Mouse (Mus musculus) lung, embryonic 15.5 days (tissue): ENCODE measurements around the gene Cntfr. TPM values are rescaled to one million over a fixed set of nuclear protein-coding genes. Genes with fewer than 3 reads are reported as not detected.

Experiments
- ATAC-seq: fragments of 200-750 bp; cut with Nextera tagmentation; 2 replicates; pipeline ENCODE4 v1.8.0; 2017; ENCODE audit warnings: moderate number of reproducible peaks, borderline replicate concordance; ENCODE audit not compliant: low FRiP score, low TSS enrichment; ENCODE audit errors: extremely low read depth
- H3K27ac ChIP-seq: fragments of 300-500 bp; sonication (generic); 2 replicates; pipeline ENCODE4 v1.5.1; 2015; ENCODE audit warnings: moderate library complexity, mild to moderate bottlenecking, inconsistent platforms
- H3K27me3 ChIP-seq: fragments of 300-500 bp; sonication (generic); 2 replicates; pipeline ENCODE4 v1.6.1; 2015; ENCODE audit warnings: inconsistent platforms
- H3K36me3 ChIP-seq: fragments of 300-500 bp; sonication (generic); 2 replicates; pipeline ENCODE4 v1.6.1; 2015; ENCODE audit warnings: inconsistent platforms
- H3K4me1 ChIP-seq: fragments of 300-500 bp; sonication (generic); 2 replicates; pipeline ENCODE4 v1.6.1; 2015; ENCODE audit warnings: inconsistent platforms
- H3K4me2 ChIP-seq: fragments of 300-500 bp; sonication (generic); 2 replicates; pipeline ENCODE4 v1.6.1; 2015; ENCODE audit warnings: inconsistent platforms, mild to moderate bottlenecking, moderate library complexity
- H3K4me3 ChIP-seq: fragments of 300-500 bp; sonication (generic); 2 replicates; pipeline ENCODE4 v1.5.1; 2015; ENCODE audit warnings: mild to moderate bottlenecking, inconsistent platforms
- H3K9ac ChIP-seq: fragments of 300-500 bp; sonication (generic); 2 replicates; pipeline ENCODE4 v1.6.1; 2015; ENCODE audit warnings: inconsistent platforms
- H3K9me3 ChIP-seq: fragments of 300-500 bp; sonication (generic); 2 replicates; pipeline ENCODE4 v1.6.1; 2016; ENCODE audit warnings: inconsistent platforms
- WGBS: fragments of 180-500 bp; shearing (Covaris S2); methylation state at CpG from one replicate; pipeline ENCODE4 v1.1.7; 2015; 5-methylcytosine and 5-hydroxymethylcytosine counted together
- polyA plus RNA-seq: library from polyadenylated mRNA; unstranded; fragments of >200 nt; fragmentation: Nextera tagmentation; extraction: Ambion mirVana; gene quantifications from 2 replicates; pipeline ENCODE4 v1.2.1, GENCODE M21; 2015

The Cntfr gene
- polyA plus RNA-seq, 1 experiment from 2014 or later = 7.8 TPM

GRCm38 (mm10) chr4:41658566-41659384, 38.1 kb downstream of the Cntfr start:
- H3K9me3 ChIP-seq = no peaks in the 10 kb centered on the region
- 39% methylated on average over 17 of the region's 25 CpGs for WGBS
- 0 out of 2 replicates have a peak, but pooled peaks cover 6% of the 10 kb centered on the region for H3K36me3 ChIP-seq
- H3K4me1 ChIP-seq = peaks cover 8% of the 10 kb centered on the region
- no peak overlapping the region for H3K27ac ChIP-seq
- no peak overlapping the region for H3K9ac ChIP-seq
- H3K4me2 ChIP-seq = no peak overlapping the region
- H3K4me3 ChIP-seq = no peak overlapping the region
- ATAC-seq = 0 out of 2 replicates have a peak, but pooled peaks have one; percentile 13
- no peaks in the 10 kb centered on the region for H3K27me3 ChIP-seq

- WGBS = 83% methylated on average over 2 of the region's 2 CpGs
Observed at GRCm38 (mm10) chr4:41655525-41655924, 41.4 kb downstream of the Cntfr start.

GRCm38 (mm10) chr4:41654217-41654616, 42.7 kb downstream of the Cntfr start:
- no peak overlapping the region for H3K27ac ChIP-seq
- H3K4me1 ChIP-seq = no peaks in the 10 kb centered on the region
- no peak overlapping the region for H3K4me3 ChIP-seq
- no peak overlapping the region for H3K9ac ChIP-seq
- H3K36me3 ChIP-seq = 0 out of 2 replicates have a peak, but pooled peaks cover 6% of the 10 kb centered on the region
- peak; percentile 38; the same call in 1 of the 2 replicates for ATAC-seq
- H3K27me3 ChIP-seq = no peaks in the 10 kb centered on the region
- 11% methylated on average over 7 of the region's 7 CpGs for WGBS
- no peaks in the 10 kb centered on the region for H3K9me3 ChIP-seq
- H3K4me2 ChIP-seq = no peak overlapping the region

More at GRCm38 (mm10) chr4:41655525-41655924, 41.4 kb downstream of the Cntfr start:
- no peak overlapping the region for H3K4me2 ChIP-seq
- no peak overlapping the region for H3K27ac ChIP-seq
- 0 out of 2 replicates have a peak, but pooled peaks cover 6% of the 10 kb centered on the region for H3K36me3 ChIP-seq
- no peak overlapping the region for H3K9ac ChIP-seq
- H3K4me1 ChIP-seq = no peaks in the 10 kb centered on the region
- H3K4me3 ChIP-seq = no peak overlapping the region
- no peaks in the 10 kb centered on the region for H3K9me3 ChIP-seq
- H3K27me3 ChIP-seq = no peaks in the 10 kb centered on the region
- ATAC-seq = no peak

GRCm38 (mm10) chr4:41653730-41654129, 43.2 kb downstream of the Cntfr start:
- no peaks in the 10 kb centered on the region for H3K9me3 ChIP-seq
- H3K4me2 ChIP-seq = no peak overlapping the region
- no peaks in the 10 kb centered on the region for H3K27me3 ChIP-seq
- H3K27ac ChIP-seq = no peak overlapping the region
- 0 out of 2 replicates have a peak, but pooled peaks cover 6% of the 10 kb centered on the region for H3K36me3 ChIP-seq
- no peak overlapping the region for H3K4me3 ChIP-seq
- no peak overlapping the region for H3K9ac ChIP-seq
- no peaks in the 10 kb centered on the region for H3K4me1 ChIP-seq
- no peak for ATAC-seq
- WGBS = 50% methylated on average over 6 of the region's 6 CpGs

- Histone ChIP-seq H3K36me3 (0 out of 2 replicates have a peak, but pooled peaks cover 6% of the 10 kb centered on the region), H3K27ac (no peak overlapping the region), H3K4me3 (no peak overlapping the region), H3K27me3 (no peaks in the 10 kb centered on the region), H3K9me3 (no peaks in the 10 kb centered on the region), H3K4me2 (no peak overlapping the region), H3K4me1 (no peaks in the 10 kb centered on the region), H3K9ac (no peak overlapping the region)
- no peak for ATAC-seq
- 39% methylated on average over 6 of the region's 6 CpGs for WGBS
Observed at GRCm38 (mm10) chr4:41653296-41653695, 43.6 kb downstream of the Cntfr start.

- H3K36me3 ChIP-seq = no peaks in the 10 kb centered on the region
- H3K9ac ChIP-seq = no peak overlapping the region
- no peak for ATAC-seq
- whole genome bisulfite sequencing = 66% methylated on average over 7 of the region's 7 CpGs
- H3K4me2 ChIP-seq = no peak overlapping the region
- H3K27me3 ChIP-seq = no peaks in the 10 kb centered on the region
- H3K4me1 ChIP-seq = no peaks in the 10 kb centered on the region
- no peak overlapping the region for H3K27ac ChIP-seq
- no peak overlapping the region for H3K4me3 ChIP-seq
- no peaks in the 10 kb centered on the region for H3K9me3 ChIP-seq
Observed at GRCm38 (mm10) chr4:41648627-41649026, 48.3 kb downstream of the Cntfr start.

GRCm38 (mm10) chr4:41648157-41648556, 48.7 kb downstream of the Cntfr start:
- no peak for ATAC-seq
- H3K27me3 ChIP-seq = no peaks in the 10 kb centered on the region
- no peaks in the 10 kb centered on the region for H3K36me3 ChIP-seq
- no peak overlapping the region for H3K4me3 ChIP-seq
- WGBS = 47% methylated on average over 4 of the region's 4 CpGs
- H3K27ac ChIP-seq = no peak overlapping the region
- no peak overlapping the region for H3K4me2 ChIP-seq
- H3K9ac ChIP-seq = no peak overlapping the region
- H3K4me1 ChIP-seq = no peaks in the 10 kb centered on the region
- no peaks in the 10 kb centered on the region for H3K9me3 ChIP-seq

GRCm38 (mm10) chr4:41645488-41645887, 51.4 kb downstream of the Cntfr start:
- Histone ChIP-seq H3K9ac (no peak overlapping the region), H3K27ac (no peak overlapping the region), H3K9me3 (no peaks in the 10 kb centered on the region), H3K27me3 (no peaks in the 10 kb centered on the region; the same call in 1 of the 2 replicates), H3K4me1 (peaks cover 3% of the 10 kb centered on the region; the same call in 1 of the 2 replicates), H3K4me3 (no peak overlapping the region), H3K36me3 (no peaks in the 10 kb centered on the region), H3K4me2 (no peak overlapping the region)
- peak; percentile 37; the same call in 1 of the 2 replicates for ATAC-seq
- WGBS = 13% methylated on average over 5 of the region's 5 CpGs

- H3K4me2 ChIP-seq = no peak overlapping the region
- ATAC-seq = no peak
- no peaks in the 10 kb centered on the region for H3K9me3 ChIP-seq
- peaks cover 19% of the 10 kb centered on the region for H3K4me1 ChIP-seq
- no peak overlapping the region for H3K9ac ChIP-seq
- 88% methylated on average over 6 of the region's 6 CpGs for WGBS
- H3K27me3 ChIP-seq = peaks cover 7% of the 10 kb centered on the region; the same call in 1 of the 2 replicates
- no peaks in the 10 kb centered on the region for H3K36me3 ChIP-seq
- H3K4me3 ChIP-seq = no peak overlapping the region
- no peak overlapping the region for H3K27ac ChIP-seq
Observed at GRCm38 (mm10) chr4:41641199-41641822, 55.6 kb downstream of the Cntfr start.

- ATAC-seq = peak; percentile 93
- no peaks in the 10 kb centered on the region for H3K9me3 ChIP-seq
- no peaks in the 10 kb centered on the region for H3K36me3 ChIP-seq
- peak within 1 kb of the TSS; percentile 56 for H3K4me3 ChIP-seq
- WGBS = under 1% methylated on average over 52 of the region's 74 CpGs
- H3K9ac ChIP-seq = peak within 1 kb of the TSS; percentile 60
- peak within 1 kb of the TSS; percentile 88 for H3K4me2 ChIP-seq
- H3K4me1 ChIP-seq = peaks cover 25% of the 10 kb centered on the region
- H3K27ac ChIP-seq = peak within 1 kb of the TSS; percentile 69
- H3K27me3 ChIP-seq = peaks cover 7% of the 10 kb centered on the region; the same call in 1 of the 2 replicates
Observed at GRCm38 (mm10) chr4:41639913-41640507, 56.9 kb downstream of the Cntfr start, which contains the start of gene Enho. TSS of gene Enho (minus strand) at chr4:41640324.

GRCm38 (mm10) chr4:41639214-41639841, 57.6 kb downstream of the Cntfr start:
- Histone ChIP-seq H3K4me2 (peak overlapping the region; percentile 88), H3K4me1 (peaks cover 25% of the 10 kb centered on the region), H3K27ac (peak overlapping the region; percentile 69; the same call in 1 of the 2 replicates)

More at GRCm38 (mm10) chr4:41639214-41639841, 57.6 kb downstream of the Cntfr start:
- WGBS = 20% methylated on average over 10 of the region's 10 CpGs
- Histone ChIP-seq H3K4me3 (peak overlapping the region; percentile 56), H3K27me3 (peaks cover 7% of the 10 kb centered on the region; the same call in 1 of the 2 replicates), H3K36me3 (no peaks in the 10 kb centered on the region), H3K9ac (peak overlapping the region; percentile 60), H3K9me3 (no peaks in the 10 kb centered on the region)
- no peak for ATAC-seq
